Mouse (Mus musculus): Measurements from ENCODE around the gene Gfm1. TPM values are rescaled to one million over a fixed set of nuclear protein-coding genes. Genes with fewer than 3 reads are reported as not detected.

Gene Gfm1
- polyA plus RNA-seq (2017; shearing (Covaris generic)): 10 to 100 TPM; 39.1 to 44.9 TPM

GRCm38 (mm10) chr3:67429999-67430380 is at the start of gene Gfm1:
Gfm1 (plus strand) TSS chr3:67430096.

DNA sequence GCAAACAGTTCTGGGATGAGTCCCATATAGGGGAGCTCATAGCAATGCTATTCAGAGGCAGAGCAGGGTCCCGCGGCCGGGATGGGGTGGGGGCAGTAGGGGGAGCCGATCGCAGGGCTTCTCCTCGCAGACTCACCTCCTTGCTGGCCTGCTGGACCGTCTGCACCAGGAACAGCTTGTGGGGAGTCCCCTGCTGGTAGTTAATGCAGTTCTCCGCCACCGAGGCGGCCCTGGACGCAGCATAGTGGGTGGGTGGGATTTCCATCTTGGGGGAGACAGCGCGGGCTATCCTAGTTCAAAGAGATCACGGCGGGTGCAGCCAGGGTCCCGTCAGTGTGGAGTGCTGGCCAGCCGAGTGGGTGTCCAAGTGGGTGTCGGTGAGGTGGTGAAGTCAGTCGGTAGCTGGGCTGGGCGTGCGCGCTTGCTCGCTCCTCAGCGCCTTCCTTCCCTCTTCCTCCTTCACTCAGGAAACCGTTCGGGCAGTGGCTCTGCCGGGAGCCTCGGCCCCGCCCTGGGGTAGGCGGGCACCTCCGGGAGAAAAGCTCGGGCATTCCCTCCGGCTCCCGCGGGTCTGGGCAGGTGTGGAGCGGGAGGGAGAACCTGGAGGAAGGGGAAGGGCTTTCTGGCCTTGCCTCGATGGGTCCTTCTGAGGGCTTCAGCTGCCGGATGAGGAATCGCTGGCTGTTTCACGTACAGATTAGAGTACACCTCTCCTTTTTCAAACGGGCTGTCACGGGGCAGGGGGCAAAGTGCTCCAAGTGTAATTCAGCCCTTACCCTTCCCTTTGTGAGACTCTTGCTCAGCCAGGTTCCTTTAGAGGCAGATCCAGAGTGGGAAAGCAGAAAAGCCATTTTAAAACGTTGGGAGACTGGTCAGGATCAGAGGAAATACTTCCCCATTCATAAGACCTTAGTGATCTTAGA is 33.8 kb downstream of the Gfm1 start, which contains the start of gene Lxn:
TSS of gene Lxn (minus strand) at position 477 of the 923 bp plus-strand sequence.

DNA sequence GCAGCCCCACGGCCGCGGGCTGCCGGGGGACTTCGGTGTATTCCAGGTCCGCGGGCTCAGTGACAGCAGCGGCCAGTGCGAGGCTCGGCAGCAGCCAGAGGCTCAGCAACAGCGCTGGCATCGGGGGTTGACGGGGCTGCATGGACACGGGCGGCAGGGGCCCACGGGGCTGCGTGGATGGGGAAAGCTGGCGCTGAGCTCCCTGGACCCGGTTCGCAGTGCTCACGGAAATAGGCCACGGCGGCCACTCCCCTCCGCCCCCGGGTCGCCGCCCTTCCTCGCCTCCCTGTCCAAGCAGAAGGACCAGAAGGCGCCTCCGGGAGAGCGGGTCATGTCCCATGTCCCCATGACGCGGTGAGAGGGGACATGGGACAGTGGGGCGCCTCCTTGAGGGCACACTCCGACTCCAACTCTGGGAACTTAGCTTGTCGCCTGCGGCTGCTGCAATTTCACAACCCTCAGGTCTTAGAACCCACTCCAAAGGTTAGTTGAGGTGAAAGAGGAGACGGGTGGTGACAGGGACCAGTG is 85.4 kb downstream of the Gfm1 start, which contains the start of gene Rarres1:
TSS of gene Rarres1 (minus strand) at position 250 of the 528 bp plus-strand sequence.

Other genes with a start within 250 kb of the Gfm1 start
- 1 to 10 TPM; 1.6 TPM for gene Mlf1, start 56.0 kb upstream of the Gfm1 start, polyA plus RNA-seq (2017; shearing (Covaris generic))
- not detected for gene Gm17402, start 54.9 kb upstream of the Gfm1 start, polyA plus RNA-seq (2017; shearing (Covaris generic))
- gene Lxn, start 33.8 kb downstream of the Gfm1 start, polyA plus RNA-seq (2017; shearing (Covaris generic)): 10 to 100 TPM; 39.3 to 93.9 TPM
- gene Rarres1, start 85.4 kb downstream of the Gfm1 start, polyA plus RNA-seq (2017; shearing (Covaris generic)): under 1 TPM in 1 of 2 experiments, not detected in 1; 0.39 TPM
- 10 to 100 TPM; 59.2 to 94.8 TPM for gene Mfsd1, start 152.6 kb downstream of the Gfm1 start, polyA plus RNA-seq (2017; shearing (Covaris generic))